Mouse (Mus musculus) limb, embryonic 12.5 days (tissue): Measurements from ENCODE around the gene Gpr3. TPM values are rescaled to one million over a fixed set of nuclear protein-coding genes. Genes with fewer than 3 reads are reported as not detected.

Source experiments
- ATAC-seq: fragments of 200-750 bp; cut with Nextera tagmentation; 2 replicates; pipeline ENCODE4 v1.8.0; 2017; ENCODE audit warnings: low read depth, moderate TSS enrichment; ENCODE audit not compliant: insufficient number of reproducible peaks, insufficient read depth, low FRiP score, low TSS enrichment
- H3K27ac ChIP-seq: fragments of 300-500 bp; sonication (generic); 2 replicates; pipeline ENCODE4 v1.5.1; 2016; ENCODE audit warnings: mild to moderate bottlenecking, moderate library complexity
- H3K27me3 ChIP-seq: fragments of 300-500 bp; sonication (generic); 2 replicates; pipeline ENCODE4 v1.6.1; 2016; ENCODE audit warnings: mild to moderate bottlenecking, moderate library complexity
- H3K36me3 ChIP-seq: fragments of 300-500 bp; sonication (generic); 2 replicates; pipeline ENCODE4 v1.6.1; 2016; ENCODE audit warnings: mild to moderate bottlenecking, moderate library complexity
- H3K4me1 ChIP-seq: fragments of 300-500 bp; sonication (generic); replicated peaks from 2 replicates; pipeline ENCODE4 v1.6.1; 2016
- H3K4me2 ChIP-seq: fragments of 300-500 bp; sonication (generic); 2 replicates; pipeline ENCODE4 v1.6.1; 2016; ENCODE audit warnings: mild to moderate bottlenecking, moderate library complexity
- H3K4me3 ChIP-seq: fragments of 300-500 bp; sonication (generic); replicated peaks from 2 replicates; pipeline ENCODE4 v1.5.1; 2016; ENCODE audit warnings: mild to moderate bottlenecking
- H3K9ac ChIP-seq: fragments of 300-500 bp; sonication (generic); replicated peaks from 2 replicates; pipeline ENCODE4 v1.6.1; 2016; ENCODE audit warnings: mild to moderate bottlenecking, moderate library complexity
- H3K9me3 ChIP-seq: fragments of 300-500 bp; sonication (generic); 2 replicates; pipeline ENCODE4 v1.6.1; 2016; ENCODE audit warnings: mild to moderate bottlenecking, moderate library complexity
- WGBS: fragments of 180-500 bp; shearing (Covaris S2); methylation state at CpG from one replicate; pipeline ENCODE4 v1.1.7; 2016; 5-methylcytosine and 5-hydroxymethylcytosine counted together
- microRNA-seq: library from miRNA; unstranded; fragments of <30 nt; microRNA quantifications from one replicate; pipeline ENCODE4, GENCODE M21; 2017
- polyA plus RNA-seq: library from polyadenylated mRNA; unstranded; fragments of >200 nt; fragmentation: Nextera tagmentation; extraction: Ambion mirVana; gene quantifications from 2 replicates; pipeline ENCODE4 v1.2.1, GENCODE M21; 2016

Gpr3 gene
- polyA plus RNA-seq, 1 experiment from 2014 or later: 0.24 TPM

- Histone ChIP-seq H3K4me2 (no peak overlapping the region), H3K4me1 (peaks cover 10% of the 10 kb centered on the region), H3K36me3 (peaks cover 20% of the 10 kb centered on the region), H3K27ac (0 out of 2 replicates have a peak overlapping the region, but pooled peaks have one; percentile 23), H3K9ac (no peak overlapping the region), H3K27me3 (no peaks in the 10 kb centered on the region), H3K9me3 (no peaks in the 10 kb centered on the region), H3K4me3 (no peak overlapping the region)
- 87% methylated on average over 10 of the region's 10 CpGs for WGBS
- ATAC-seq: no peak
These were observed 42.9 kb downstream of the Gpr3 start for GRCm38 (mm10) chr4:133169237-133170055.

GRCm38 (mm10) chr4:133166773-133167172 lies 45.6 kb downstream of the Gpr3 start:
- Histone ChIP-seq H3K9me3 (no peaks in the 10 kb centered on the region), H3K9ac (no peak overlapping the region), H3K4me3 (no peak overlapping the region), H3K4me1 (no peaks in the 10 kb centered on the region; the same call in 1 of the 2 replicates), H3K27me3 (no peaks in the 10 kb centered on the region), H3K27ac (no peak overlapping the region), H3K36me3 (peaks cover 30% of the 10 kb centered on the region), H3K4me2 (no peak overlapping the region)
- ATAC-seq: no peak
- 88% methylated on average over 9 of the region's 9 CpGs for WGBS

- Histone ChIP-seq H3K27me3 (no peaks in the 10 kb centered on the region), H3K4me3 (no peak overlapping the region), H3K9ac (no peak overlapping the region), H3K4me1 (no peaks in the 10 kb centered on the region), H3K27ac (no peak overlapping the region), H3K9me3 (no peaks in the 10 kb centered on the region), H3K4me2 (no peak overlapping the region), H3K36me3 (peaks cover 33% of the 10 kb centered on the region)
- ATAC-seq: no peak
- WGBS: 77% methylated on average over 6 of the region's 6 CpGs
These were observed 50.1 kb downstream of the Gpr3 start for GRCm38 (mm10) chr4:133162196-133162595.

- Histone ChIP-seq H3K9ac (no peak overlapping the region), H3K4me1 (no peaks in the 10 kb centered on the region), H3K4me2 (no peak overlapping the region), H3K9me3 (no peaks in the 10 kb centered on the region), H3K27ac (no peak overlapping the region), H3K36me3 (peaks cover 20% of the 10 kb centered on the region), H3K27me3 (no peaks in the 10 kb centered on the region), H3K4me3 (no peak overlapping the region)
- ATAC-seq: no peak
- 79% methylated on average over 4 of the region's 4 CpGs for WGBS
These were observed 51.5 kb downstream of the Gpr3 start for GRCm38 (mm10) chr4:133160821-133161220.

- no peak for ATAC-seq
These were observed 52.1 kb downstream of the Gpr3 start for GRCm38 (mm10) chr4:133160211-133160610.

GRCm38 (mm10) chr4:133159646-133160045 lies 52.7 kb downstream of the Gpr3 start:
- Histone ChIP-seq H3K27ac (no peak overlapping the region), H3K4me2 (no peak overlapping the region), H3K9me3 (no peaks in the 10 kb centered on the region), H3K36me3 (peaks cover 15% of the 10 kb centered on the region; the same call in 1 of the 2 replicates), H3K27me3 (no peaks in the 10 kb centered on the region), H3K4me3 (no peak overlapping the region), H3K9ac (no peak overlapping the region), H3K4me1 (no peaks in the 10 kb centered on the region)
- WGBS: 83% methylated on average over 4 of the region's 4 CpGs
- ATAC-seq: no peak

More at GRCm38 (mm10) chr4:133160211-133160610, 52.1 kb downstream of the Gpr3 start:
- H3K4me1 ChIP-seq: no peaks in the 10 kb centered on the region
- H3K27me3 ChIP-seq: no peaks in the 10 kb centered on the region
- H3K4me2 ChIP-seq: no peak overlapping the region
- no peak overlapping the region for H3K9ac ChIP-seq
- H3K4me3 ChIP-seq: no peak overlapping the region
- WGBS: 91% methylated on average over 8 of the region's 8 CpGs
- peaks cover 20% of the 10 kb centered on the region; the same call in 1 of the 2 replicates for H3K36me3 ChIP-seq
- no peaks in the 10 kb centered on the region for H3K9me3 ChIP-seq
- no peak overlapping the region for H3K27ac ChIP-seq

Small RNA genes lying within 50 kb of the gene (microRNA-seq; reads per million reads assigned to microRNA genes)
- not detected for gene Mir7017

Other genes with a start within 250 kb of the Gpr3 start
- 0.26 and 0.36 TPM in 2 replicates for gene Fgr, start 238.4 kb downstream of the Gpr3 start, polyA plus RNA-seq
- 13.2 and 14.5 TPM in 2 replicates for gene Ahdc1, start 201.3 kb downstream of the Gpr3 start, polyA plus RNA-seq
- gene Wasf2, start 82.0 kb downstream of the Gpr3 start, polyA plus RNA-seq: 73.8 and 81.6 TPM in 2 replicates
- gene Cd164l2, start 405 bp downstream of the Gpr3 start, polyA plus RNA-seq: 3.2 and 4.6 TPM in 2 replicates
- gene Map3k6, start 28.3 kb upstream of the Gpr3 start, polyA plus RNA-seq: 2.3 and 2.9 TPM in 2 replicates
- gene Sytl1, start 50.6 kb upstream of the Gpr3 start, polyA plus RNA-seq: 3.8 and 4.1 TPM in 2 replicates
- gene Tmem222, start 65.3 kb upstream of the Gpr3 start, polyA plus RNA-seq: 81.4 and 85.3 TPM in 2 replicates
- gene Wdtc1, start 140.9 kb upstream of the Gpr3 start, polyA plus RNA-seq: 12.2 and 17.6 TPM in 2 replicates
- 7.3 and 7.8 TPM in 2 replicates for gene Slc9a1, start 157.2 kb upstream of the Gpr3 start, polyA plus RNA-seq